Mouse (Mus musculus): ENCODE data around the gene Eif3l.

DNA sequence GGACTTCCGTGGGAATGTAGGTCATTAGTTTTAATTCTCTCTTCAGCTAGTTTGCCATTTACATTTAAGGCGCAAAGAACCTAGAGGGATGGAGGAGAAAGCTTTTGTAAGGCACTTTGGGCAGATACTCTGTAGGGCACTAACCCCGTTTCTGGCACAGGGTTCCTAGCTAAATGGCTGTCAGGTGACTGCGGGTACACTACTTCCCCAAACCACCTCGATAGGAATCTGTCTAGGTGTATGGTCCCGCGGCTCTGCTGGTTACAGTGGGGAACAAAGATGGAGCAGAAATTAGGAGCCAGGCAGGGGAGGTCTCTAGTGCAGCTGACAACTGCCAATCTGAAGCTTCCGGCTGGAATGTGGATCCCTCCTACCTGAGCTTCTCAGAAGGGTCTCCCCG, 35.1 kb downstream of the Eif3l start:
- TF ChIP-seq GATA1 (IDR thresholded peaks at IDR 0.05; ENCODE audit: low read length) = no peak
- no peak for TF ChIP-seq TAL1 (IDR thresholded peaks at IDR 0.05; ENCODE audit: low read length)
